Mouse (Mus musculus): ENCODE measurements at regions not wholly inside any gene's neighbourhood (a gene's known extent, or its start where the extent isn't known, plus 50 kb on each side); places are given as distances from the start of the nearest gene placed in this dataset.

DNA sequence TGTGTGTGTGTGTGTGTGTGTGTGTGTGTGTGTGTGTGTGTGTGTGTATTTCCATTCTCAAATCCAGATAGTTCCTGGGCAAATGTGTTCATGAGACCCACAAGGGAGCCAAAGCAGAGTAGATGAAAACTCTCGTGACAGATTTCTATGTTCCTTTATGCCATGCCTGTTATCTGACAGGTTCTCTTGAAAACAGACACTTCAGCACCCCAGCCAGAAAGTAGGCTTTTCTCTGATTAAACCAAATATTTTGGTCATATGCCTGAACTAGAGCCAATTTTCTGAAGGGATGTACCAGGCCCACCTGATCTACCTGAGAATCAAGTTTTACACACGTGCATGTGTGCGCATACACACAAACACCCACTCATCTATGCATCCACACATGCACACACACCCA is 95.5 kb downstream of the Psat1 start:
- intact Hi-C loops (cut with DNase I), result no loop called here

DNA sequence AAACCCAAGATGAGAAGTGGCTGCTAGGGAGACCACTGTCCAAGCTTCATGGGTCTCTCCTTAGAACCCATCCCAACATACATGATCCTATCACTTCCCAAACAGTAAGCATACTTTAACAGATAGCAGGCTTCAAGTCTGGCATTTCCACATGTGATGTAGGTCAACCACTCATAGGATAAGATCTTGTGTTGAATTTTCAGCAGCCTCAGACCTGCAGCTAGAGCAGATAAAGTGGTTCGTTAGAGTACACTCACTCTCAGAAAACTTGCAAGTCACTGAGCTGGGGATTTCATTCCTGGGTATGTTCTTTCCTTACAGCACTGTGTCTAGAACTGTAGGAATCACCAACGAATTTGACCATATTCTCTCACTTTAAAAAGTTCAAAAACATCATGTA is 96.4 kb downstream of the Psat1 start:
- intact Hi-C loops (cut with DNase I), result no loop called here

DNA sequence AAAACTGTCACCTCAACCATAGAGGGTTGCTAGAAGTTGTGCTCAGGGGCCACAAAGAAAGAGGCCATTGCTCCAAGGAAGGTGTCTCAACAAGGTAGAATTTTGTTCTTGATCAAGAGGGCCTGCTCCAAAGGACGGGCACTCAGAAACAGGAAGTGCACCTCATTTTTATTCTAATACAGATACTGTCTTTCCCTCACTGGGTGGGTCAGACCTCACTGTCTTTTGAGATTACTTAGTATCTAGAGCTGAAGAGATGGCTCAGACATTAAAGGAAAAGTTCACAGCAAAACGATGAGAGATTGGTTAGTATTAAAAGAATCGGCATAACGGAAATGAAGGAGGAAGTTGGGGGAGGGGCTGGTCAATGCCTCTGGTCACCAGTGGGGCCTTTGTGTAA is 97.9 kb downstream of the Psat1 start:
- intact Hi-C loops (cut with DNase I), result no loop called here

DNA sequence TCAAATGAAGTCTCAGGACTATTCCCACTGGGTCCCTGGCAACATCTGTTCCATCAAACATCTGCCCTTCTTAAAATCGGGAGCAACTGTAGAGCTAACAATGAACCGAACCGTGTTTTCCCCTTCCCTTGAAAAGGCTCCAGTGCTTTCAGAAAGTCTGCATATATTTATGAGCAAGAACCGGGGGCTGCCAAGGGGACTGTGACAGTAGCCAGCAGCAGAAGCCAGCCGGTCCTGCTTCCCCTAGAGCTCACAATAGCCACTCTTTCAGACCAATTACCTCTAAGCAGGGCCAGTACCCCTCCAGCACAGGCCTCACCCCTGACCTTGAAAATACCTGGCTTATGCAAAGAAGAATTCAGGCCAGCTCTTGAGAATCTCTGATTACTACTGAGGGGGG is 108.8 kb downstream of the Psat1 start:
- intact Hi-C loops (cut with DNase I), result no loop called here

DNA sequence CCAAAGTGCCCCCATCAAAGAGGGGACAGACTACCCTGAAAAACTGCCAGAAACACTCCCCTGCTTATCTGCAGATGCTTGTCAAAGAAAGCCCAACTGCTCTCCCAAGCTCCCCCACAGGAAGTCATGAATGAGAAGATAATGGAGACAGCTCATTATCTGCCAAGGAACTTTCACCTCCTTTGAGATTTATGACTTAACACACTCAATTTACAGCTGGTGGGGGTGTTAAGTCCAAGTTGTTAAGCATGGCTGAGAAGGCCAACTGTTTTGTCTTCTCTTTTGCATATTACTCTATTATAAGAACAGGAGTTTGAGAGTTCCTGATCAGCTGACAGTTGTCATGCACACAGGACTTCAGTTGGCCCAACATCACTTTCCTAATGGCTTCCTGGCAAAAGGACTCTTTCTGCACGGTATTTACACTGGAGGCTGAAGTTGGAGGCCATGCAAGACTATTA is 109.4 kb downstream of the Psat1 start:
- intact Hi-C loops (cut with DNase I), result no loop called here

DNA sequence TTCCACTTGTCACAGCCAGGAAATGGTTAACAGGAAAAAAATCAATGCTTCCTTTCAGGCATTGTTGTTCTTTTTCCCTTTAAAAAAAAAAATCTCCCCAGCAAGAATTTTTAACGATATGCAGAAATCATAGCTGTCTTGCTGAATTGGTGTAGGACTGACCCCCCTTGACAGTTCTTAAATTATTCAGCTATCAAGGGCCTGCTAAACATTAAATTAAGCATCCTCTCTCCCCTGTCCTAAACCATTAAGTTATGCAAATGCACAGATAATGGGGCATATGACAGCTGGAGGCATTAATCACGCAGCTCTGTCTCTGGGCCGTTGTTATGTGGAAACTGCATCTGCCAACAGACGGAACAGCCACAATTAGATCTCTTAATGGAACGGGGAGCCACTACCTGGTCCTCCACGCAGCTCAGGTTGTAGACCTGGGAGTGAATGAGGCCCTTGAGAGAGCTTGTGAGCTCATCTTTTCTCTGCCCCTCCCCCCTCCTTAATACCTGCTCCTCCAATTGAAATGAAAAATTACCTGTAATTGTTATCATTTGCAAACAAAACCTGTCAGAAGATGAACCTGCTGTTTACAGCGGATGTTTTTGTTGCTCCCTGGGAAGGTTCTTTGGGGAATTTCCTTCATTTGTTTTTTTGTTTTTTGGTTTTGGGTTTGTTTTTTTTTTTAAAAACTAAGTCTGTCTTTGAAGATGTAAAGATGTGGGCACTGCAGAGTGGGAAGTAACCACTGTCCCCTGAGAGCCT is 110.0 kb downstream of the Psat1 start:
- intact Hi-C loops (cut with DNase I), result no loop called here

DNA sequence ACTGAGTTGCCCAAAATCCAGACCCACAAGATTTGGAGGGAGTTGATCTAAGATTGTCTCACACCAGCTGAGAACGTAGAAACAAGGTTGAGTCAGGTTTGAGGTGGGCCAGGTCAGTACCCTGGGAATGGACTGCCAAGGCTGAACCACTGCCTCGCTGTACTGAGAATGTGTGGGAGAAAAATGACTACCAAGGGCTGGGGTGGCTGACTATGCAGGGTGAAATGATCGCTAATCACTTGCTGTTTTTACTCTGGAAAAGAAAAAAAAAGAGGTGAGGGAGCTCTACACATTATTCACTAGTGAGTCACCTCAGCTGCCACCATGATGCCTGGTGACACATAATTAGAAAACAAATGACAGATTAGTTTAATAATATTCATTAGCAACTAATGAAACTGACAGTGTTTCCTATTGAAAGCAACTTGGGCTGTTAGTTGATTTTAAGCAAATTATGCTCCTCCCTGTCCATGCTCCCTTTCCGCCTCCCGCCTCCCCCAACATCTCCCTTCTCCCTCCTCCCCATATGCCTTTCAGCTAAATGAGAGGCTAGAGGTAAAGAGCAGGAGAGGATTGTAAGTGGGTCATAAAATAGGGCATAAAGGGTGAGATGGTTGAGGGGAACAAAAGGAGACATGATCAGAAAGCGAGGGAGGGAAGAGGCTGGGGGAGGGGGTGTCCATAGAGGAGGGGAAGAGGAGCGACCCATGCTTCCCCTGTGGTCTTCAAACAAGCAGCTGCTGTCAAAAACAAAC is 110.8 kb downstream of the Psat1 start:
- intact Hi-C loops (cut with DNase I), result no loop called here

DNA sequence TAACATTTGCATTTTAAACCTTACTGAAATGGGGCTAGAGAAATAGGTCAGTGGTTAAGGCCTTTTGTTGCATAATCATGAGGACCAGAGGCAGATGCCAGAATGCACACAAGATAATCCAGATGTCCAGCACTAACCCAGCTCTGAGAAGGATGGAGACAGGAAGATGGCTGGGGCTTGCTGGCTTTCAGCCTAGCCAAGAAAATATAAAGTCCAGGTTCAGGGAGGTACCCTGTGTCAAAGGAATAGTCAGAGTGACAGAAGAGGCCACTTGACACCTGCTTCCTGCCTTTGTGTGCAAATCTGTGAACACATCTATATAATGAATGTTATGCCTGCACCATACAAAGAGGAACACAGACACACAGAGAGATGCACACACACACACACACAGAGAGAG is 116.8 kb downstream of the Psat1 start:
- intact Hi-C loops (cut with DNase I), result no loop called here

DNA sequence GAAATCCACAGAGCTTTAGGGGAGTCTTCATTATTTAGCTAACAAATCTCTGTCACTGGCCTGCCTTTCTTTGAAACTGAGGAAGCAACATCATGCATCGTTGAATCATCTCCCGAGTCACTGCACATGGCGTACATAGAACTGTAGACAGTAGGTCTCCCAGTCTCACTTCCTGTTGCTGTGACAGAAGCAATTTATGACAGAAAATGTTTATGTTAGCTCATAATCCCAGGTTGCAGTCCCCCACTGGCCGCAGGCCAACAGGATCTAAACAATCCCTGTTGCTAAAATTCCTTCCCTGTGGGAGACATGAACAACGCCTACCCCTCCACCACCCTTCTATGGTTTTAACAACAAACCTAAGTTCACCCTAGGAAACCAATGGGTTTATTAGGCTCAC is 118.0 kb downstream of the Psat1 start:
- intact Hi-C loops (cut with DNase I), result no loop called here

DNA sequence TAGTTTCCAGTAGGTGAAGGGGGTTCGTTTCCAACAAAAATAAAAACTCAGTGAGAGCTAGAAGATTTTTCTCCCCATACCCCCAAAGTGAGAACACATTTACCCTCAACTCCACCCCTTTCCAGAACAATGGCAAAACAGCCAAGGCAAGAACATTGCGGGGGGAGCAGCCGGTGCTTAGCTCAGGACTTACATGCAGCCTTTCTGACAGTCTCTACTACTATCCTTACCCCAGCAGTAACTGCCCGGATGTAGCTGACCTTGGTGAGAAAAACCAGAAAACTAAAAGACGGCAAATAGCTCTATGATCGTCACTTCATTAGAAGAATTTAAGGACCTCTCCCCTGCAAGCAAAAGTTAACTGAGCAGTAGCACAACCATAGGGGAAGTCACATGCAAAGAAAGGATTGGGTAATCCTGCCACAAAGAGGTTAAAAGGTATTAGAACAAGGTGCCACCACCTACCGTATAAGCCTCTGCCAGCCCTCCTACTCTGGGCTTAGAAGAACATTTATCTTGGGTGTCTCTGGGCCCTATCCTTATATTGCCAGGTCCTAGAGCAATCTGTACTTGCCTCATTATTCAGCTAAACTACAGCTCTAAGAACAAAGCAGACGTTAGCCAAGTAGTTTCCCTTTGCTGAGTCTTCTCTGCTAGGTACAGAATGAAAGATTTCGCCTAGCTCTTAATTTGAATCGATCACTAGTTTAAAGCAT is 119.0 kb downstream of the Psat1 start:
- intact Hi-C loops (cut with DNase I), result no loop called here

DNA sequence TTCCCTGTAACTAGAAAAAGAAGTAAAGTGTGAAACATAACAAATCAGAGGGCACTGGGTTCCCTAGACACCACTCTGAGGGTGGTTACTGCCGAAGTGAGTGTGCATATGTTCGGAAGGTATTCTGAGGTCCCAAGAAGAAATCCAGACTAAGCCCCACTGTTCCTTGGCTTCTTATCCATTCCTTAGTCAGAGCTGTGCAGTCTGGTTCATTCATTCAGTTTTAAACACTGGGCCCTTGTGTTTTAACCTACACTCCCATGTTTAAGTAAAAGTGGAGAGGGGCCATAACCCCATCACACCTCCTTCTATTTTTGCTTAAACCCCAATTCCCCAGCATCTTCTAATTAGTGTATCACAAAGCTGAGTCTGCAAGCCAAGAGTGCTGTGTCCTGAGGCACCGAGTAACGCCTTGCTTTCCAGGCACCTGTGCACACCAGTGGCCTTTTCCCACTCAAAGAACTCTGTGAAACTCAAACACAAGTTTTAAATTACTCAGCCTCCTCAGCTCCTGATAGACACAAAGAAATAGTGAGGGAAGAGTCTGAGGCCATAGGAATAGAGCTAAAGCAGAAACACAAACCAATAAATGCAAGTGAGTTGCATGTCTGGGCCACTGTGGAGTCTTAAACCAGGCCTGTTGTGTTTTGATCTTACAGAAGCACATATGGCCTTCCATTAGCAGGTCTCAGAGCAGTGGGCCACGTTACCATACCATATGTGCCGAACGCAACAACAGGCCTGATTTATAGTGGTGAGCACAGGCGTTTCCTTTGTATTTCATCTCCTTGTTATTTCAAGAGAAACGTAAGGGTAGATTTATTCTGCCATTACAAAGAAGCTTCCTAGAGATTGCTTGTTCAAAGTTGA is 119.8 kb downstream of the Psat1 start:
- intact Hi-C loops (cut with DNase I), result no loop called here

DNA sequence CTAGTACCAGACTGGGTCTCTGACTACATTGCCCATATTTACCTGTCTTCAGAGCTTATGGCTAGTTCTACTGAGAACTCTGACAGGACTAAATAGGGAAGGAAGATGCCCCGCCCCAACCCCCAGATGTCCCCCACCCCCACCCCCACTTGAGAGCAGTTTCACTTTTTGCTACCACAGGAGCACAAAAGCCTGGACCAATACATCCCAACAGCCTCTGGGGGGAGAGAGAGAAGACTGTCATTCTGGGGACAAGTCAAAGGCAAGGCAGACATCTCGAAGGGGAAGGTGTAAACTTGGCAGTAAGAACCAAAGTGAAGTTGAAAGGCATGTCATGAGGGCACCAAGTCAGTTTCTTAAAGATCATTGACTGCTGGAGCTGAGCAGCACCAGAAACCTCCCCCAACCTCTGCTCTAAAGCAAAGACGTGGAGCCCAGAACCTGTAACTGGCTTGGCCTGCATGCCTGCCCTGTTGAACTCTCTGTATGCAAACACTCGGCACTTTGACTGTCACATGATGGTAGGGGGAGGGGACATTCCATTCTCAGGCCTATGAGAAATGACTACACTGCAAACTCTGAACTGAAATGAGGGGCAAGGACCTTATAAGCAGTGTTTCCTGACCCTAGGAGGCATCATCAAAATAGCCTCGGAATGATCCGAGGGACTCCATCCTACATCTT is 123.3 kb downstream of the Psat1 start:
- intact Hi-C loops (cut with DNase I), result no loop called here

DNA sequence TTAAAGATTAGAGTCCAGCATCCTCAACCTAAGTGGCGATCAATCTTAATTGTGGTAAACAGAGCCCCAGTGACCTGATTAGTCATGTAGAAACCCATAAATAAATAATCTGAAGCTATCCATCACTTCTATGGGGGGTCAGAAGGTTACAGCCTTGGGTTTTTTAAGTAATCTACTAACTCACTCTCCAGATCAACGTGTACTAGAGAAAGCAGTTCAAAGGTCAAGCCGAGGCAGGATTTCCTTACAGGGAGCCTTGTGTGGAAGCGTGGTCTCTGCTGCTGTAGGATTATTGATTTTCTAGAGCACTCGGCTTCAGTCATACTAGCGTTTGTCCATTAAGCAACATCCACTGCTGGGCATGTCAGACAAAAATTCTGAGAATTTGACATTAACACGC is 127.1 kb downstream of the Psat1 start:
- intact Hi-C loops (cut with DNase I), result no loop called here

DNA sequence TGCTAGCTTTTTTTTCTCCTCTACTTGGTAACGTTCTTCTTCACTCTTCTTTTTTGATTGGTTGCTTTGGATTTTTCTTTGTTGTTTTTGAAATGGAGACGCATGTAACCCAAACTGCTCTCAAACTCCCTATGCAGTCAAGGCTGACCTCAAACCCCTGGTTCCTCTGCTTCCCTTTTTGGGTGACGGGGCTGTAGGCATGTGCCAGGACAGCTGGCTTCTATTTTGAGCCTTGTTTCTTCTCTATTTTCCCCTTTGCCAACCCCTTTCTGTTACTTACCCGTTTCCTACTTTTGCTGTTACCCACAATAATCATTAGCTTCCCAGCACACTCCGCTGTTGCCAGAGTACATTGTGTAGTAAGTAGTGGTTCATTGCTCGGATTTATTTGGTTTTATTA is 132.0 kb downstream of the Psat1 start:
- intact Hi-C loops (cut with DNase I), result no loop called here

DNA sequence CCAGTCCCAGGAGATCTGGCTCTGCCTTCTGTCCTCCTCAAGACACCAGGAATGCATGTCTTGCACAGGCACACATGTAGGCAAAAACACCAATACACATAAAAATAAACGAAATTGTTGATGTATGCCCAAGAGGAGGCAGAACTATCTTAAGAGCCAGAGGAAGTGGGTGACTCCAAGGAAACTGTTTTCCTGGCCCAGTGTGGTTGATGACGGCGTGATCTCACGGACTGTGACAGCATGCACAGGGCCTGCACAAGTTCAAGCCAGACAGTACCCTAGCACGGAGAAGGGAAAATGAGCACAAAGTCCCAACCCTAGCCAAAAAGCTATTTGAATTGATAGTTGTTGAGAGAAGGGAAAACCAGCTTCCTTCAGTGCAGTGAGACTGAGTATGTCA is 138.1 kb downstream of the Psat1 start:
- intact Hi-C loops (cut with DNase I), result loop anchor here (10.0 kb wide), 1 partner anchor 514 kb away; no protein-coding TSS in a partner anchor

DNA sequence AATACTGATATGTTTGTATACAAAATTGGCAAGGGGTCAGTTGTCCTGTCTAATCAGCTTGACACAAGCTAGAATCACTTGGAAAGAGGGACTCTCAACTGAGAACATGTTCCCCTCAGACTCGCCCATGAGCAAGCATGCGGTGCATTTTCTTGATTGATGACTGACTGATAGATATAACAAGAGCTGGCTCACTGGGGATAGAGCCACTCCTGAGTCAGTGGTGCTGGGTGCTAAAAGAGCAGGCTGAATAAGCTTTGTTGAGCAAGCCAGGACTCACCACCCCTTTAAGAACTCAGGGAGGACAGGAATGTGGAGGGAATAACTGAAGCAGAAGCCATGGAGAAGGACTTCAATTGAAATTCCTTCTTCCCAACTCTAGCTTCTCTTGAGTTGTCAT is 139.5 kb downstream of the Psat1 start:
- intact Hi-C loops (cut with DNase I), result loop anchor here (10.0 kb wide), 1 partner anchor 513 kb away; no protein-coding TSS in a partner anchor

DNA sequence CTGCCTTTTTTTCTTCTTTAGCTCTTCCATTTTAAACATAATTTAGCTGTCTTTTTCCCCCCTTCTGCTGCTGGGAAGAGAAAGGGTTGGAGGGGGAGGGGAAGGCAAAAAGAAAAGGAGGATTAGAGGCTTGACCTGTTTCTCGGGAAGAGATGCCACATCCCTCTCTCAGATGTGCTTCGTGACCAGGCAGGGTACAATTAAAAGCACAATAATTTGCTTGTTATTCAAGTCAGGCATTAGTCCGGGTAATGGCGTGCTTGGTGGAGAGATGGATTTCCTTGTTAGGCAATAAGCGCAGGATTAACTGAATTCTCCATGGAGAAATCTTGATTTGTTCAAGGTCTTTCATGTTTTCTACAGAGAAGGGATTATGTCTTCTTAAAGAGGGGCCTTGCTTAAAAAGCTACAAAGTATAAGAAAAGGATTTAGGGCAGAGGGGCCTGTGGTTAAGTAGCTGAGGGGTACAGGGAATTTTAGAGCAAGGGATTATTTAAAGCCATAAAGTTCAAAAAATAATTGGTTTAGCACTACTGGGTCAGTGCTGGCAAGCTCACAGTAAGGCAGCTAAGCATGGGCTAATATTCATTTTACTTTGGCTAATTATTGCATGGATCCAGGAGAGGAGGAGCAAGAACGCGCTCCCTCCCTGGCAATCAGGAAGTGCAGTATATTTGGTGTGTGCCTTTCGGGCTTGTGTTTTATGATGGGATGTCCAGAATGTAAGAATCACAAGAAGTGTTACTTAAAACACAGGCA is 143.8 kb downstream of the Psat1 start:
- intact Hi-C loops (cut with DNase I), result loop anchor here (10.0 kb wide), 1 partner anchor 509 kb away; no protein-coding TSS in a partner anchor

DNA sequence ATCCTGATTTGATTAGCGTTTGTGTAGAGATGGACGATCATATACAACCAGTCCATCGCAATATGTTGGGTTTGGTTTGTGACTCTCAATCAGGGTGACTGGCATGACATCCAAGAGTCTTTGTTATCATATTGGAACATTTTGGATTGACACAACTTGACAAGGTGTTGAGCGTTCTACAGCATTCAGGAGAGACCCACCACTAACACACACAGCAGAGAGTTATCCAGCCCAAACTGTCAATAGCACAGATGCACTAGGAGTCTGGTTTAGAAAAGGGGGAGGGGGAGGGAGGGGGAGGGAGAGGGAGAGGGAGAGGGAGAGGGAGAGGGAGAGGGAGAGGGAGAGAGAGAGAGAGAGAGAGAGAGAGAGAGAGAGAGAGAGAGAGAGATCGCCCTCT is 144.5 kb downstream of the Psat1 start:
- intact Hi-C loops (cut with DNase I), result loop anchor here (10.0 kb wide), 1 partner anchor 508 kb away; no protein-coding TSS in a partner anchor

DNA sequence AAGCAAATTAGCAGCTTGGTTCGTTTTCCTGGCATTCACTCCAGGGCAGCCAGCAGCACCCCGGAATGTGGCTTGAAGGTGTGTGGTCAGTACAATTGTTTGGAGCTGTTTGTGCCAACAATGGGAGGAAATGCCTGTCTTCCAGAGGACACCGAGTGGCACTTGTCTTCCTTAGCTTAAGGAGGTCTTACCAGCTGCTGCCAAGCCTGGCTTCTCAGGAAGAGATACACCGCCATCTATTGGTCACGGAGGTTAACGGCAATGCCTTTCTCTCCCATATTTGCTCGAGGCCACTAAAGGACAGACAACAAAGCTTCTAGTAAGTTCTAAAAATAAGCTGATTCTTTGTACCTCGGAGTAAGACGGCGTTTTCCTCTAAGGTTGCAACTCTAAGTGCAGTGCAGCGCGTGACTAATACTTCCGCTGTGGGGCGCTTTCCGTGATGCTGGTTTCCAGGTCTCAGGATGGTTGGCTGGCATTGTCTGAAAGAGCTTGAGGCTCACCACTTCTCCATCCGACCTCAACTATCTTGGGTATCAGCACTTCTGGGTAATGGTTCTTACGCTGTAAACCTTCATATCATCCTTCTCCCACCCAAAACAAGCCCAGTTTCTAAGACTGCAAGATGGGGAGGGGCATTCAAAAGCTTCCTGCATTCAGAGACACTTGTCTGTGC is 145.2 kb downstream of the Psat1 start:
- intact Hi-C loops (cut with DNase I), result loop anchor here (10.0 kb wide), 1 partner anchor 507 kb away; no protein-coding TSS in a partner anchor
